Mouse (Mus musculus): ENCODE results near the gene Kat6b.

The Kat6b gene

GRCm38 (mm10) chr14:21720430-21721205 is 239.4 kb downstream of the Kat6b start:
- peak; percentile 51 for DNase-seq

Data from retina, postnatal 1 day (tissue).